Mouse (Mus musculus) left cerebral cortex, postnatal 10 days (tissue): Measurements from ENCODE around the gene Zmiz1. TPM values are rescaled to one million over a fixed set of nuclear protein-coding genes. Genes with fewer than 3 reads are reported as not detected.

Experiments
- DNase-seq, 2 experiments: peaks; one replicate each; pipeline ENCODE4 v3.0.0; 2021 to 2022; ENCODE audit warnings: low spot score in 2 of 2, mixed read lengths in 1 of 2; ENCODE audit errors: extremely low spot score in 1 of 2
- intact Hi-C: fragments of 180-260 bp; cut with DNase I; formaldehyde crosslinking; loops from one replicate; pipeline ENCODE4 v1.15.1; 2025
- total RNA-seq, 2 experiments: library from RNA; stranded (reverse); gene quantifications; 2 replicates each; pipeline ENCODE4 v1.2.3; 2021

The Zmiz1 gene
- total RNA-seq, 2 experiments from 2014 or later, result 105 to 106 TPM

GRCm38 (mm10) chr14:25466361-25466760, 7.4 kb downstream of the Zmiz1 start:
- intact Hi-C loops, result no loop called here
- no peak for DNase-seq

DNA sequence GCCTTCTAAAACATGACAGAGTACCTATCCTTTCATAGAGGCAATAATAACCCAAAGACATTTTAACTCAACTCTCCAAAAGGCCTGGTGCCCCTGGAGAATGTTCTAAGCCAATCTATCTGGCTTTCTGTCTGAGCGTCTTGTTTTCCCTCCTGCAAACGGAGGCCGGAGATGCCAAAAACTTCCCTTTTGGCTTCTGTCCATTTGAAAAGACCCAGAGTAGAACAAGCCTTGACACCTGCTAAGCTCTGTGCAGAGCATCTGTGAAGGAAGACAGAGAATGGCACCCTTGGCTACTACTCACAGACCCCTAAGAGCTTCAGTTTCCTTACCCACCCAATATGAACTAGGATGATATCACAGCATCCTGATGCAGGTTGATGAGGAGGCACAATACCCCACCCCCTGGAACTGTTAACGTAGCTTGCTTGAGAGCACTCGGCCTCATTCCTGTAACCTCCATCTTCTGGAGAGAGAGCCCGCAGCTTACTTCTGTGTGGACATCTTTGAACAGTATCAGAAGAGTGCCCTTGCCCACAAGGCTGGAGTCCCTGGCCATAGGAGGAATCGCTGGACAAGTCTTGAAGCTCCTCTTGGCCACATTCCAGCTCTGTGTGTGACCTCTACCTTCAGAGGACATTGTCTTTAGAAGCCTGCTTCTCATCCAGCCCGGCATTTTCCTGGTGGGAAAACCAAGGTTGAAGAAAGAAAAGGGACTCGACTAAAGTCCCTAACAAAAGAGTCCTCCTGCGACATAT, 9.1 kb downstream of the Zmiz1 start:
- DNase-seq, result no peak
- intact Hi-C loops, result no loop called here

DNA sequence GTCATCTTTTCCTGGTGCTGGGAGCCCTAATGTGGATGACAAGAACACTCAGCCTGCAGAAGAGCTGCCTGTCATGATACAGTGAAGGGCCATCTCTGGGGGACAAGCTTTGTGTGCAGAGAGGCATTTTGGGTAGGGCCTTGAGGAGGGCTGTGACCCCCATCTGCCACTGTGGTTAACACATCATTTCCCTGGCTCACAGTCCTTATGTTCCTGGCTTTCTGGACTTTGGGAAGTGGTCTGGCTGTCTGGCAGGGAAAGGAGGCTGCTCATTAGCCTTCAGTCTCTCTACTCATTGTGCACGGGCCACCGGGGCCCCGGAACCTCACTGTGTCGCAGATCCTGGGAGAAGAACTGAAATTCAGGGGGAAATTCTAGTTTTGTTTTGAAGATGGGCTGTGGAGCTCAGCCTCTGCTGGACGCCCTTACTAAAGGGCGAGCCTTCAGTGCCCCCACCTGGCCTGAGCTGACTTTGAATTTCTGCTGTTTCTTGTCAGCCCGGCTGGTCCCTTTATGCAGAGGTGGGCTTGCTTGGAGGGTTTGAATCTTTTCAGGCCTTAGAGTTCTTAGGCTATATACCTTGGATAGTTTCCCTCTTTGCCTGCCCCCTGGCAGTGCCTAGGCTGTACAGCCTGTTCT, 10.0 kb downstream of the Zmiz1 start:
- DNase-seq, result no peak
- intact Hi-C loops, result no loop called here

GRCm38 (mm10) chr14:25470224-25470805, 11.3 kb downstream of the Zmiz1 start:
- DNase-seq, result no peak
- intact Hi-C loops, result no loop called here

DNA sequence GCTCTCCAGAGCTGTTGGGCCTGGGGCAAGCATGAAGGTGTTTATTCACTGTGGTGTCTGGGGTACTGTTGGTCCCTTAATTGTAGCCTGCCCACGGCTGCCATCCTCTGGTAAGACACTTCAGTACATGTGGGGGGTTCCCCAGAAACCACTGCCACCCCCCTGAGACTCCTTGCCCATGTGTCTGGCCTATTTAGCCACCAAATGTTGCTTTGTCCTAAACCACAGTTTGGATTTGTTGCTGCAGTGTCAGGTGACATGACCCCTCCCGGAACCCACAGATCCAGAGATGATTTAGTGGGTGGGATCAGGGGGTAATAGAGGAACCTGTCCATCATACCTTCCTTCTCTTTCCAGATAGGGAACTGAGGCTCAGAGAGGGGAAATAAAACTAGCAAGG, 12.1 kb downstream of the Zmiz1 start:
- intact Hi-C loops, result no loop called here

GRCm38 (mm10) chr14:25472096-25472861, 13.3 kb downstream of the Zmiz1 start:
- DNase-seq, result no peak
- intact Hi-C loops, result no loop called here

More for the DNA sequence above, 12.1 kb downstream of the Zmiz1 start:
- no peak for DNase-seq

GRCm38 (mm10) chr14:25472981-25473649, 14.1 kb downstream of the Zmiz1 start:
- no peak for DNase-seq
- intact Hi-C loops, result no loop called here

DNA sequence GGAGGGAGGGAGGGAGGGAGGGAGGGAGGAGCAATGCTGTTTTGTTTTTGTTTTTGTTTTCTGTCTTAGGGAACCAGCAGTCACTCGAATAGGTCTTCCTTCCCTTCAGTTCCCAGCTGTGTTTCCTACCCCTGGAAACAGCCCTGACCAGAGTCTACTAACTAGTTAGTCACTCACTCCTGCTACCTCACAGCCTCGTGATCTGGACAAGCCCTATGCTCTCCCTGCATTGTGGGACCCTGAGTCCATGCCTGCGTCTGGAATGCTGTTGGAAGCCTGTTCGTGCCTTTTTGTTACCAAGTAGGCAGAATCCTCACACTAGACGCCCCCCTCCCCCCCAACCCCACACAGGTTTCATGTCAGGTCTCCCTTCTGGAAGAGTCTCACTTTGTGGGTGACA, 15.0 kb downstream of the Zmiz1 start:
- intact Hi-C loops, result no loop called here

DNA sequence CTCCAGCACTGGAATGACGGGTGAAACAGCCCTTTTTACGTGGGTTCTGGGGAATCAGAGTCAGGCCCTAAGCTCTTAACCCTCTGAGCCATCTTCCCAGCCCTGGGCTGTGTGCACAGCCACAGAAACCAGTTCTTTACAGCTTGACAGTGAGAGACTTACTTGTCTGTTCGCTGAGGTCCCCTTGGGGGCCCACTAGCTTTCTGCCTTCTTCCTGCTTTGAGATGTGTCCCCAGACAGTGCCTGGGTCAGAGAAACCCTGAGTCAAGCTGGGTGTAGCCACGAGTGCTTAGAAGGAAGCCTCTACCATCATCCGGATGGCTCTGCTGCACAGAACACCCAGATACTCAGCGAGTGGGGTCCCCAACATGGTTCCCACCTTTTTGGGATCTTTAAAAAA, 15.7 kb downstream of the Zmiz1 start:
- no peak for DNase-seq
- intact Hi-C loops, result no loop called here

More for the DNA sequence above, 15.0 kb downstream of the Zmiz1 start:
- no peak for DNase-seq

- intact Hi-C loops, result no loop called here
- no peak for DNase-seq
These were observed 17.1 kb downstream of the Zmiz1 start for GRCm38 (mm10) chr14:25476048-25476447.

GRCm38 (mm10) chr14:25476453-25476852, 17.5 kb downstream of the Zmiz1 start:
- DNase-seq, result no peak
- intact Hi-C loops, result no loop called here

DNA sequence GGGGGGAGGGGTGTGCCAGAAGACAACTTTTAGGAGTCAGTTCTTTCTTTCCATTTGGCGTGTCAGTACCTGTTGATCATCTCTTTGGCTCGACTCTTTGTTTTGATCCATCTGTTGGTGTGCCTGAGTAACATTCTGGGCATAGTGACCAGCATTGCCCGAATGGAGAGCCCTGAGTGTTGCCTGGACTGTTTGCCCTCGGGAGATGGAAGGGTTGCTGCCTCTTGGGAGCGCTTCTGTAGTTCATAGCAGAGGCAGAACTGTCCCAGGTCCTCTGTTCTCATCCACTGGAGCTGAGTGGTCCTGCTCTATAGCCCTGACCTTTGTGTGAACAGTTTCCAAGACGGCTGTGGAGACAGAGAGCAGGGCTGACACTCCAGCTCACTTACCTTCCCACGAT, 18.3 kb downstream of the Zmiz1 start:
- intact Hi-C loops, result no loop called here
- DNase-seq, result no peak

DNA sequence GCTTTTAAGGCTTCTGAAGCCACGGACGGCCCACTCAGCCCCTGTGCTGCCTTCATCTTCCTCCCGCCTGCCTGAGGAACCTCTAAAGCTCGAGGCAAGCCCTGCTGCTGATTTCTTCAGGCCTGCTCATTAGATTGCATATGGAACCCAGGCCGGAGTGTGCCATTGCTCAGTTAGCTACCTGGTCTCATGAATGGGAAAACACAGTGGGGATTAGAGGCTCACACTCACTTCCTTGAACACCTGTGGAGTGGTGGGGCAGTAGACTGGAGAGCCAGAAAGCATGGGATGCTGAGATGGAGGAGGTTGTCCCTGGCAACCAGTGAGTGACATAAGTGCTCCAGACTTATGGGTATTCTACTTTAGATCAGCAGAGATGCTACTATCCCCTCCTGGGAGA, 19.3 kb downstream of the Zmiz1 start:
- DNase-seq, result no peak
- intact Hi-C loops, result no loop called here

DNA sequence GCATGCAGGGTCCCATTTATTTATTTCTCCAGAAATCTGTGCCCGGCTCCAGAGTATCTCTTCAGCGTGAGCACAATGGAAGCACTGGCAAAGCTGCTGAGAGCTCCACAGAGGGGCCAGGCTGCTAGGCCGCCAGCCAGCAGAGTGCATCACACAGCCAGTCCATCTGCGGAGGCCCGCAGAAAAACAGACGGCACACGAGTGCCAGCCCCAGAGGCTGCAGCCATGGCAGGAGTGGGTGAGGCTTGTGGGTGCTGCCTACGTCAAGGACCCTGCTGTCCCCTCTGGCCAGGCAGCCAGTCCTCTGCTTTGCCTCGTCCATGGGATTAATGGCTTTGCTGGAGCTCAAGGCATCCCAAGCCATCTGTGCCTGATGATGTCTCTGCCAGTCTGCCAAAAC, 19.8 kb downstream of the Zmiz1 start:
- peak in 1 of 2 experiments; percentile 52 for DNase-seq
- intact Hi-C loops, result no loop called here

- intact Hi-C loops, result no loop called here
- no peak for DNase-seq
These were observed 20.9 kb downstream of the Zmiz1 start for GRCm38 (mm10) chr14:25479841-25480252.

DNA sequence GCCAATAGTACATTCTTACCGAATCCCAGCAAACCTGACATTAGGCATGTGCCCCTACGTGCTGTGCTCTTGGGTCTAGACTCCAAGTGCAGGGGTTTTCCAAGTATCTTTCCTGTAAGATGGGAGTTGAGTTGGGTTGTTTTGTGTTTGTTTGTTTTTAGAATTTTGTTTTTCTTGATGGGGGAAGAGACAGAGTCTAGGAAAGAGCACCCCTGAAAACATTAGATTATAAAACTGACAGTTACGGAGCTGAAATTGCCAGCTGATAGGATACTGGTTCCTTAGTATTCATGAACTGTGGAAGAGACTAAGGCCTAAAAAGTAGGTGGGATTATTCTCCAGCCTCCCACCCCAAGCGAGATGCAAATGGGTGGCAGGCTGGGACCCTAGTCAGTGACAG, 21.5 kb downstream of the Zmiz1 start:
- no peak for DNase-seq
- intact Hi-C loops, result no loop called here

DNA sequence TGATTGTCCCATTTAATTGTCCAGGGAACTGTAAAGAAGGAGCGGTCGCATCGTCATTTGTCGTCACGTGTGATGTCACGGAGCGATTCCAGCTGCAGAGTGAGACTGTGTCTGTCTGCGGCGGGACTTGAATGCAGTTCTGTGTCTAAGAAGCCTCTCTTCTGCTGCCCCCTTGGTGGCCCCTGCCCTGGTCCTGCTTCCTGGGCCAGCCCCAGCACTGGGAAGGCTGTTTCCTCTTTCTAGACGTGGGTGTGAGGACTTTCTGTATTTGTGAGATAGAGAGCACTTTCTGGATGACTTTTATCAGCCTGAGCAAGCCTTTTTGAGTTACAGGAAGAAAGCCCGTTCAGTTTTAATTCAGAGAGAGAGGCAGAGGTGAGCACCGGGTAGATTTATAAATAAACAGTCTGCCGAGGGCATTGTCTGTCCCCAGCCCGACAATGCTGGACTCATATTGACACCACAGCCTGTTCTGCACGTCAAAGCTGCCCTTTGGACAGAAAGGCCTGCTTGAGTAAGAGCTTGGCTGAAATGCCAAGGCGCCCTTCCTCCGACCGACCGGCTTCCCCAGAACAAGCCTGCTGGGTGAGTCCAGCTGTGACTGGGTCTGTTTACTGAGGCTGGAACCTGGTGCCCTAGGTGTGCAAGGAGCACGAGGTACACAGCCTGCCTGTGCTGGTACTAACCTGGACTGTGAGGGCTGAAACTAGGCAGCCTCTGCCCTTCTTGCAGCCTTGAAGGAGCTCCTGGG, 22.1 kb downstream of the Zmiz1 start:
- DNase-seq, result peak in 1 of 2 experiments; percentile 51
- intact Hi-C loops, result no loop called here

GRCm38 (mm10) chr14:25481667-25482331, 22.8 kb downstream of the Zmiz1 start:
- intact Hi-C loops, result no loop called here
- no peak for DNase-seq
